Mouse (Mus musculus) T-helper 1 cell (primary cell): Measurements from ENCODE around the gene Eif4e3.

Experiments
- in situ Hi-C: fragments of 300-600 bp; cut with MboI, MseI; formaldehyde crosslinking; loops from one replicate; pipeline ENCODE4 v1.15.1; 2025; ENCODE audit warnings: high pct_unique_total_duplicates

The Eif4e3 gene

DNA sequence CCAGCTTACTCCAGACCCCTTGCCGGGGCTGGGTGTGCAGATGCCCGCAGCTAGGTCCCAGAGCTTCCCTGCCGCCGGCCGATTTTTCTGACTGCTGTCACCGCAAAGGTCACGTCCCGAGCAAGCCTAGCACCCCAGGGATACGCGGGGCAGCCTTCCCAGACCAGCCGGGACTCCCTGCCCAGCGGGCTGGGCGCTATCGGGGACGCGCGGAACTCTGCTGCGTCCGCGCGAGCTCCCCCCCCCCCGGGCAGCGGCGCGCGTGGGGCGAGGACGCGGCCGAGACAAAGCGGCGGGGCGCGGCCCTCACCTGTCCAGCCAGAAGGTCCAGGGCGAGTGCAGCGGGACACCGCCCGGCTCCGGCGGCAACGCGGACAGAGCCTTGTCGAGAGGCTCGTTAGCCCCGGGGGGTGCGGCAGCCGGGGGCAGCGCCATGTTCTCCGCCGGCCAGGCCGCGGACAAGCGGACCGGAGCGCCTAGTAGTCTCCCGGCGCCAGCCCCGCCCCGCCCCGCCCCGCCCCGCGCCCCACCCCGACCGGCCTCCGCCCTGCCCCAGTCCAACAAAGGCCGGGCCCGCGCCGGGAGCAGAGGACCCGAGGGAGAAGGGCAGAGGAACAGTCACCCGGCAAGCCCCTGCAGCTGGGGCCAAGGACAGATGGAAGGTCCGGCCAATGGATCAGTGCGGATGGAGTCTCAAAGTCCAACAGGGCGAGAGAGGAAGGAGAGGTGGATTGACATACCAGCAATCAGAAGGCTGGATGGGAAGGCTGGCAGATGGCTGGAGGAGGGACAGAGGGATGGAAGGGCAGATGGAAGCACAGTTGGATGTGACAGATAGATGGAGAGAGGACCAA, at the start of gene Eif4e3, which contains the start of gene Gm20696:
TSS of gene Eif4e3 (minus strand) at position 454 of the 854 bp plus-strand sequence.
TSS of gene Gm20696 (minus strand) at position 480 of the 854 bp plus-strand sequence.
- in situ Hi-C loops = loop anchor here (10.0 kb wide), 1 partner anchor 672 kb away; no protein-coding TSS in a partner anchor

- in situ Hi-C loops = no loop called here
These were observed 49.3 kb upstream of the Eif4e3 start for GRCm38 (mm10) chr6:99715913-99716312.

GRCm38 (mm10) chr6:99715191-99715590, 48.6 kb upstream of the Eif4e3 start:
- in situ Hi-C loops = no loop called here

GRCm38 (mm10) chr6:99713256-99713655, 46.7 kb upstream of the Eif4e3 start:
- in situ Hi-C loops = no loop called here

GRCm38 (mm10) chr6:99711576-99712101, 45.1 kb upstream of the Eif4e3 start:
- in situ Hi-C loops = no loop called here

DNA sequence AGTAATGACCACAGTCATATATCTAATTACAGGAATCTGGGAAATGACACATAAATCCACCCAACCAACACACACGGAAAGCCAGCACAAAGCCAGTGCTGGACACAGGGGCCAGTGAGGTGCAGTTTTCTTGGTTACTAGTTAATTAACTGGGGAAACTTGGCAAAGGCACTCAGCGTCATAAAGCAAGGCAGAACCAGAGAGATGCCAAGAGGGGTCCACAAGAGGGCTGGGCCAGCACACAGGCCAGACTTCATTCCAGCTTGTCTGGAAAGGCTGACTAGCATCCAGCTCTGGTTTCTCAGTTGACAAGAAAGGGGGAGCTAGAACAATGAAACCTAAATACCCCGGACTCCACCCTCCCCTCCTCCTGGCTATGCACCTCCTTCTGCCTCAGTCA, 33.9 kb upstream of the Eif4e3 start:
- in situ Hi-C loops = no loop called here

GRCm38 (mm10) chr6:99692916-99693841, 26.6 kb upstream of the Eif4e3 start:
- in situ Hi-C loops = no loop called here

DNA sequence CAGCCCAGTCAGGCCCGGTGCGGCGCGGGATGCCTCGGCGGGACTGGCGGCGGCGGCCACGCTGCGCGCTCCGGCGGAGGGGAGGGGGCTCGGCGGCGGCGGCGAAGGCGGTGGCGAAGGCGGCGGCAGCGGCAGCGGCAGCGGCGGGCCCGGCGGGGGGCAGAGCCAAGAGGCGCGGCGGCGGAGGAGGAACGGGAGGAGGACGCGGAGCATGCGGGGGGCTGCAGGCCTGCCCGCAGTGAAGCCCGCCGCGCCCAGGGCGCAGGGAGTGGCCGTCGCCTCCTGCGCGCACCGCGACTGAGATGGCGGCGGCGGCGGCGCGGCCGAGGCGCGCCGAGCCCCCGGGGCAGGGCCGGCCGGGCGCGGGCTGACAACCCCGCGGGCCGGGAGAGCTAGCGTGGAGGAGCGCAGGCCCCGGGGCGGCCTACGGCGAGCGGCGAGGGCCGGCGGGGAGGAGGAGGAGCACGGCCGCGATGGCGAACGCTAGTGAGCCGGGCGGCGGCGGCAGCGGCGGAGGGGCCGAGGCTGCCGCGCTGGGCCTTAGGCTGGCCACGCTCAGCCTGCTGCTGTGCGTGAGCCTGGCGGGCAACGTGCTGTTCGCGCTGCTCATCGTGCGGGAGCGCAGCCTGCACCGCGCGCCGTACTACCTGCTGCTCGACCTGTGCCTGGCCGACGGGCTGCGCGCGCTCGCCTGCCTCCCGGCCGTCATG, 25.8 kb upstream of the Eif4e3 start, which contains the start of gene Gpr27:
TSS of gene Gpr27 (plus strand) at position 474 of the 710 bp plus-strand sequence.
- in situ Hi-C loops = no loop called here

DNA sequence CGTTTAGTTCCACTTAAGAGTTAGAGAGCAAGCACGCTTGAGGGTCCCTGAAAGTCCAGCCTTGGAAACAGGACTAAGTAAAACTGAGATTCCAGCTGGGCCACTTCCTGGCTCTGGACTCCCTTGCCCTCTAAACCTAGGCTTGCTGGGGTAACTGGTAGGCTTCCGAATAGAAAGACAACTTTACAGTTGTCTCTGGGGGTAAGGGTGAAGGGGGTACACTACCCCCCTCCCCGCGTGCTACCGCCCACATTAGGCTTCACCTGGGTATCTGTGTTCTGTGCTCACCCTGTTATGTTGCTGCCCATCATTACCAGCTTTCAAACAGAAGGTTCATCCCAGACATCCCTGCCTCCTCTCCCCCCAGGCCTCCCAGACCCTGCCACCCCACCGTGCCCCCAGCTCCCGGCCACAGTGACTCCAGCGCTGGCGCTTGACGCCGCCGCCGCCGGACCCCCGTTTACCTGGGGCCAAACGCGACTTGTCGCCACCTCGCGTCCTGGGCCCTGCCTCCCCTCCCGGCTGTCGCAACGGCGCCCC, 25.2 kb upstream of the Eif4e3 start:
- in situ Hi-C loops = no loop called here

- in situ Hi-C loops = loop anchor here (10.0 kb wide), 1 partner anchor 96 kb away; no protein-coding TSS in a partner anchor
These were observed 21.9 kb upstream of the Eif4e3 start for GRCm38 (mm10) chr6:99688513-99688912.

GRCm38 (mm10) chr6:99684899-99685298, 18.3 kb upstream of the Eif4e3 start:
- in situ Hi-C loops = loop anchor here (10.0 kb wide), 1 partner anchor 100 kb away; no protein-coding TSS in a partner anchor

GRCm38 (mm10) chr6:99683974-99684373, 17.4 kb upstream of the Eif4e3 start:
- in situ Hi-C loops = loop anchor here (10.0 kb wide), 1 partner anchor 101 kb away; no protein-coding TSS in a partner anchor

- in situ Hi-C loops = no loop called here
These were observed 11.5 kb upstream of the Eif4e3 start for GRCm38 (mm10) chr6:99678108-99678507.

DNA sequence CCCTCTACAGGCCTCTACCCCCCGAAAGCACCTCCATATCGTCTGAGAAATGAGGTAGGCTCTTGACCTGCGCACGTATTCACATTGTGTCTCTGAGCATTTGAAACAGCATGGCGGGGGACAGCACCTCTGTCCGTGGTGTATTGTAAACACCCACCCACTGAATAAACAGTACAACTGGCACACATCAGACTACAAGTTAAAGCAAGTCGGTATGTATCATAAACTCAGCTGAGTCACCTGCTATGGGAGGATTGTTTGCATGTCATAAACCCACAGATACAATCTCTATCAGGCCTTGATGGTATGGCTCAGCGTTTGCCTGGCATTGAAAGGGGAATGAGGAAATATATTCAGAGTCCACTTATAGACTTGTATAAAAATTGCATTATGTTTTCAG, 10.8 kb upstream of the Eif4e3 start:
- in situ Hi-C loops = no loop called here

DNA sequence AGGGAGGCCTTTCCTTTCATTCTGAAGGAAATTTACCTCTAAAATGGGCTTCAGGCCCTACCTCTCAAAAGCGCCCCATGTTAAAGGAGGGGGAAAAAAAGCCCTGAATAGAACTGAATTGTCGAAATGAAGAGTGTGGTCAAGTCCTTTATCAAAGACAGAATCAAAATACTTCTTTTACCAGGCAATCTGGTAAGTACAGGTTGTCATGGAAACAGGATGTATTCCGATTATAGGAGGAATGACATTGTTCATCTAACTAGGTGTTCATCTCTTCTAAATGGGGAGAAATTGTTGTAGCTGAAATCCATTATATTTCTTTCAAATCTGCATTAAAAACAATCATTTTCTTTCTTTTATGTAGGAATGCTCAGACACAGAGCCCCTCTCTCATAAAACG, 7.9 kb upstream of the Eif4e3 start:
- in situ Hi-C loops = no loop called here

DNA sequence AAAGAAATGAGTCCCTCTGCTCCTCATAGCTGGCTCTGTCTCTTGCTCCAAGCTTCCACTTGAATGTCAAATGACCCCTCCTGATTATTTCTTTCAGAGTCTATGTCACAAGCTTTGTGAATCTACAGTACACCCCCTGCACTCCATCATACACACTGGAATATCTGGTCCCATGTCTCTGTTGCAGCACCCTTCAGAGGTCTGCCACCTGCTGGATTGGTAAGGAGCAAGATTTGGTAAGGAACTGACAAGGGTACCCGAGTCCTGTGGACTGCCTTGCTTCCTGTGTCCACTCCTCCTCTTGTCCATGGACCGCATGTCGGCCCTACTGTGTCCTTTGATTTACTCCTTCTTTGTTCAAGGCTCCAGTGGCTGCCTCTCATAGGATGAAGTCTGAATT, 5.2 kb upstream of the Eif4e3 start:
- in situ Hi-C loops = no loop called here

GRCm38 (mm10) chr6:99670481-99671119, 4.0 kb upstream of the Eif4e3 start:
- in situ Hi-C loops = no loop called here

- in situ Hi-C loops = loop anchor here (10.0 kb wide), 1 partner anchor 675 kb away; no protein-coding TSS in a partner anchor
These were observed 3.1 kb upstream of the Eif4e3 start for GRCm38 (mm10) chr6:99669481-99670325.

DNA sequence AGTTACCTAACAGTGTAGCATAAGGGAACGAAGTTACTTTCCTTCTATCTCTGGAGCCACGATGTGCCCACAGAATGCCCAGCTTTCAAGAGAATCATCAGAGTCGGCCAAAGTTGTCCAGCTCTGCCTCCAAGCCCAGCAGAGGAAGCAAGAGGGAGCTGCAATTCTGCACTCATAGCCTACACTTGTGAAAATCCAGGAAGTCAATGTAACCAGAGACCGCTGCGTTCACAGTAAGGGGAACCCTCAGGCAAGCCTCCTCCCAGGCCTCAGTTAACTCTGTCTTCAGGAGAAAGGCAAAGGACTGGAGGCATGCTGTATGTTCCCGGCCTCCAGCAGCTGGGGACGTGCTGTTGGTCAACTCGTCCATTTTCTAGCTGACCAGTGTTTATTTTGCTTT, 719 bp upstream of the Eif4e3 start:
- in situ Hi-C loops = loop anchor here (10.0 kb wide), 1 partner anchor 672 kb away; no protein-coding TSS in a partner anchor
